Mouse (Mus musculus): ENCODE data around the gene Oasl2. TPM values are rescaled to one million over a fixed set of nuclear protein-coding genes. Genes with fewer than 3 reads are reported as not detected.

Oasl2 gene
- 19.3 TPM for polyA plus RNA-seq (2017; shearing (Covaris generic))

DNA sequence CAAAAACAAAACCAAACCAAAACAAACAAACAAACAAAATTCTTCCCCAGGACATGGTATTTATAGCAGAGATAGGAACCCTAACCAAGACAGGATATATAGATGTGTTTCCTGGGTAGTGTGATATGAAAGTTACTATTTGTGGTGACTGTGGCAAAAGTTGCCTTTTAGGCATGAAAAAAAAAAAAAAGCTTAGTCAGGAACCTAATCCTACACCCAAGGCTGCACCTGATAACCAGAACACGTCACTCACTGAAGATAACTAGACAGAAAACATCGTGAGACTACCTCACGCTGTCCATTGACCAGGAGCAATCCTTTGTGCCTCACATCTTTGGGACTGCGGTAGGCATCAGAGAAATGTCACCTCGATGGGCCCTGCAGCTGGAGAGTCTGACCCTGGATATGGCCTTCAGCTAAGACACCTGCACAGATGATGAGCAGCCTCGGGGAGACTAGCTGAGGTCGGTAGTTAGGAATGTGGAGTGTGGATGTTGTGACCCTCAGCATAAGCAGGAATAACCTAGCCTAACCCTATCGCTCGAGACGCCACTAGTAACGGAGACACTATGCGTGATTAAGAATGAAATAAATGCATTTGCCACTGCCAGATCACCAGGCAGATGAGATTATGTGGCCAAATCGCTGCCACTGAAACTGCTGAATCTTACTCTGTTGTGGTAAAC is at the start of gene Oasl2:
TSS of gene Oasl2 (plus strand) at position 249 of the 686 bp plus-strand sequence.

GRCm38 (mm10) chr5:114853364-114853763 is 43.4 kb upstream of the Oasl2 start, which contains the start of gene 4930519G04Rik:
TSS of gene 4930519G04Rik (plus strand) at chr5:114853664.

DNA sequence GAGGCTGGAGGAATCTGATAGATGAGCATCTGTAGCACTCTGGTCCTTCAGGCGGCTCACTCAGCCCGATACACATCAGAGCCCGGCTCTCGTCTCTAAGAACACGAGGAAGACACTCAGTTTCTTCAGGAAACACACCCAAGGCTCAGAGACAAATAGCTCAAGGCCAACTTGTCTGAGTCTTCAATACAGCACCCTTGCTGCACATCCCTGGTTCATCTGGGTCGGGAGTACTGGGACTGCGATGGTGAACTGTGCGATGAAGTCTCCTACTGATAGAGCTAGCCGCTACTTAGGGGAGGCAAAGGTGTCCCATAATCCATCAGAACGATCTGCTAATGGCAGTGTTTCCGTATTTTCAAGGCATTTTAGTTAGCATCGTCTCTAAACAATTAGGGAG is 38.2 kb upstream of the Oasl2 start, which contains the start of gene Gm9936:
TSS of gene Gm9936 (minus strand) at position 101 of the 400 bp plus-strand sequence.

DNA sequence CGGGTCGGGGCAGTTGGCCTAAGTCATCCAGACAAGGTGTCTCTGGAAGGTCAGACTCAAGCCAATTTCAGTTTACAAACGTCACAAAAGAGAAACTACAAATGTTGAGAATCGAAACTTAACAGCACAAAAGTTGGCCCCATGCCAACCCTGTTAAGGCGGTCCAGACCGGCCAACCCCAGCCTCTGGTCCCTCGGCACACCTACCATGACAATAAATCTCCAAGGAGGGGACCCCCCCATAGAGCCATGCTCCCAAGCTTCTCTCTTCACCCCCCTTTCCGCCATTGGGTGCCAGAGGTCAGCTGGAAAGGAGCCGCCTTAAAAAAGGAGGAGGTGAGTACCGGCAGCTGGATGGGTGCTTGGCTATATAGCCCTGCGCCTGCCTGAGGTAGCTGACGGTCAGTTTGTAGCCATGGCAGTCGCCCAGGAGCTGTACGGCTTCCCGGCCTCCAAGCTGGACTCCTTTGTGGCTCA is 26.3 kb downstream of the Oasl2 start, which contains the start of gene Oasl1:
TSS of gene Oasl1 (plus strand) at position 243 of the 476 bp plus-strand sequence.

GRCm38 (mm10) chr5:114942074-114942765 is 45.5 kb downstream of the Oasl2 start, which contains the start of gene 2210016L21Rik:
TSS of gene 2210016L21Rik (plus strand) at chr5:114942158.

Other genes with a start within 250 kb of the Oasl2 start
- 0.33 TPM for gene Trpv4, start 238.5 kb upstream of the Oasl2 start, polyA plus RNA-seq (2017; shearing (Covaris generic))
- gene Gltp, start 206.0 kb upstream of the Oasl2 start, polyA plus RNA-seq (2017; shearing (Covaris generic)): 103 TPM
- 15.8 TPM for gene Tchp, start 189.2 kb upstream of the Oasl2 start, polyA plus RNA-seq (2017; shearing (Covaris generic))
- gene Ankrd13a, start 122.3 kb upstream of the Oasl2 start, polyA plus RNA-seq (2017; shearing (Covaris generic)): 124 TPM
- 97.3 TPM for gene Git2, start 121.4 kb upstream of the Oasl2 start, polyA plus RNA-seq (2017; shearing (Covaris generic))
- gene 1500011B03Rik, start 73.5 kb upstream of the Oasl2 start, polyA plus RNA-seq (2017; shearing (Covaris generic)): 41.1 TPM
- gene 4930519G04Rik, start 43.3 kb upstream of the Oasl2 start, polyA plus RNA-seq (2017; shearing (Covaris generic)): not detected
- gene Gm9936, start 38.3 kb upstream of the Oasl2 start, polyA plus RNA-seq (2017; shearing (Covaris generic)): not detected
- gene Oasl1, start 26.3 kb downstream of the Oasl2 start, polyA plus RNA-seq (2017; shearing (Covaris generic)): 8.6 TPM
- gene 2210016L21Rik, start 45.2 kb downstream of the Oasl2 start, polyA plus RNA-seq (2017; shearing (Covaris generic)): 24.9 TPM
- gene Hnf1a, start 74.2 kb downstream of the Oasl2 start, polyA plus RNA-seq (2017; shearing (Covaris generic)): not detected
- 60.2 TPM for gene Sppl3, start 114.2 kb downstream of the Oasl2 start, polyA plus RNA-seq (2017; shearing (Covaris generic))
- gene Gm10401, start 201.4 kb downstream of the Oasl2 start, polyA plus RNA-seq (2017; shearing (Covaris generic)): 2.4 TPM
- 15.6 TPM for gene Acads, start 222.4 kb downstream of the Oasl2 start, polyA plus RNA-seq (2017; shearing (Covaris generic))
- gene Unc119b, start 238.0 kb downstream of the Oasl2 start, polyA plus RNA-seq (2017; shearing (Covaris generic)): 61.3 TPM